Mouse (Mus musculus): ENCODE measurements around the gene Cdc42ep2. TPM values are rescaled to one million over a fixed set of nuclear protein-coding genes. Genes with fewer than 3 reads are reported as not detected.

Gene Cdc42ep2
- total RNA-seq, 1 experiment: 0.76 TPM

DNA sequence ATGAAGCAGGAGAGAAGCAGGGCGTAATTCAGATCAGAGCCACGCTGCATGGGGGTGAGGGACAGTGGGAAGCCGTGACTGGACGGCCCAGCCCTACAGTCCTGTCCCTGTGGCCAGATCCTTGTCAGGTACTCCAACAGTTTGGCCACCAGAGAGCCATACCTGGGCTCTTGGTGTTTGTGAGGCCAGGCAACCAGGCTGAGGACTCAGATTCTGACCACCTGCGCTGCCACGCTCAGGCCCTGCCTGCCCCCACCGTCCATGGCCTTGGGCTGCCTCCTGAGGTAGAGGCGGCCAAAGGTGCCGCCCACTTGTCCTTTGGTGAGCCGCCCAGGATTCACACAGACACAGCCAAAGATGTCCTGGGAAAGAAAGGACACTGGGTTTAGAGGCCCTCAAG, 16.0 kb upstream of the Cdc42ep2 start:
- Histone ChIP-seq H3K4me3 (ENCODE audit: insufficient read depth in 1 of 2, low read depth in 1 of 2, low read length in 2 of 2, poor library complexity in 1 of 2, severe bottlenecking in 1 of 2) (no peak overlapping the region), H3K36me3 (ENCODE audit: control insufficient read depth, insufficient read depth, low read length, poor library complexity, severe bottlenecking) (peaks cover 58% of the 10 kb centered on the region), H3K9ac (ENCODE audit: insufficient read depth, low read depth, low read length, poor library complexity, severe bottlenecking) (no peak overlapping the region), H3K4me1 (ENCODE audit: control insufficient read depth in 2 of 2, insufficient read depth in 2 of 2, low read length in 2 of 2, poor library complexity in 1 of 2) (peaks cover 1 to 6% of the 10 kb centered on the region in 2 experiments; a peak in 2 of 4 replicates), H3K9me3 (ENCODE audit: control insufficient read depth, insufficient read depth, low read depth, low read length) (no peaks in the 10 kb centered on the region), H3K27ac (ENCODE audit: insufficient read depth, low read depth, low read length, poor library complexity, severe bottlenecking) (no peak overlapping the region)
- no peak for TF ChIP-seq CHD2 (IDR thresholded peaks at IDR 0.05; ENCODE audit: low read depth, low read length)
- no peak for TF ChIP-seq ZC3H11A (IDR thresholded peaks at IDR 0.05; ENCODE audit: borderline replicate concordance, low read depth, low read length)
- no peak for TF ChIP-seq ZNF384 (IDR thresholded peaks at IDR 0.05; ENCODE audit: low read depth, low read length)
- TF ChIP-seq HCFC1 (IDR thresholded peaks at IDR 0.05; ENCODE audit: borderline replicate concordance, insufficient read depth, low read length): no peak
- no peak for TF ChIP-seq MAFK (IDR thresholded peaks at IDR 0.05; ENCODE audit: insufficient read depth, low read depth, low read length)
- DNase-seq (ENCODE audit: low read depth, low spot score): no peak
- in situ Hi-C loops (cut with MboI; ENCODE audit: low sequenced_read_pairs in 2 of 2, unreplicated experiment in 2 of 2): no loop called here

DNA sequence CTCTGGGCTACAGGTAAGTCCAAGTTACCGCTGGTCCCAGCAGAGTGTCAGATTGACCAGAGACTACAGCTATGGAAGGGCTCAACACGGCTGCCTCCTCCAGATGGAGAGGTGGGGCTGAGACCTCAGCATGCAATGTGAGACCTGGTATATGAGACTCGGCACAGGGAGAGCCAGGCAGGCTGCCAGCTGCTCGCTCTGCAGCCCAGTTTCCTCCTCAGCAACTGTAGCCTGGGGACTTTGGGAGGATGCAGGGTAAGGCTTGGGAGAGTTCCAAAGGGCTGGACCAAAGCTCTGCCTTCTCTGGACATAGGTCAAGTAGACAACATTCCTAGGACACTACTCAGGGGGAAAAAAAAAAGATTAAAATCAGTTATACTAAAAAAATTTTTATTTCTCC, 15.6 kb upstream of the Cdc42ep2 start:
- Histone ChIP-seq H3K36me3 (ENCODE audit: control insufficient read depth, insufficient read depth, low read length, poor library complexity, severe bottlenecking) (peaks cover 53% of the 10 kb centered on the region), H3K4me3 (ENCODE audit: insufficient read depth in 1 of 2, low read depth in 1 of 2, low read length in 2 of 2, poor library complexity in 1 of 2, severe bottlenecking in 1 of 2) (no peak overlapping the region), H3K27ac (ENCODE audit: insufficient read depth, low read depth, low read length, poor library complexity, severe bottlenecking) (no peak overlapping the region), H3K9me3 (ENCODE audit: control insufficient read depth, insufficient read depth, low read depth, low read length) (no peaks in the 10 kb centered on the region), H3K4me1 (ENCODE audit: control insufficient read depth in 2 of 2, insufficient read depth in 2 of 2, low read length in 2 of 2, poor library complexity in 1 of 2) (peaks cover 1 to 3% of the 10 kb centered on the region in 2 experiments; a peak in 2 of 4 replicates), H3K9ac (ENCODE audit: insufficient read depth, low read depth, low read length, poor library complexity, severe bottlenecking) (no peak overlapping the region)
- no peak for DNase-seq (ENCODE audit: low read depth, low spot score)
- TF ChIP-seq ZC3H11A (IDR thresholded peaks at IDR 0.05; ENCODE audit: borderline replicate concordance, low read depth, low read length) (no peak), HCFC1 (IDR thresholded peaks at IDR 0.05; ENCODE audit: borderline replicate concordance, insufficient read depth, low read length) (no peak), CHD2 (IDR thresholded peaks at IDR 0.05; ENCODE audit: low read depth, low read length) (no peak), MAFK (IDR thresholded peaks at IDR 0.05; ENCODE audit: insufficient read depth, low read depth, low read length) (no peak), ZNF384 (IDR thresholded peaks at IDR 0.05; ENCODE audit: low read depth, low read length) (no peak)
- in situ Hi-C loops (cut with MboI; ENCODE audit: low sequenced_read_pairs in 2 of 2, unreplicated experiment in 2 of 2): no loop called here

DNA sequence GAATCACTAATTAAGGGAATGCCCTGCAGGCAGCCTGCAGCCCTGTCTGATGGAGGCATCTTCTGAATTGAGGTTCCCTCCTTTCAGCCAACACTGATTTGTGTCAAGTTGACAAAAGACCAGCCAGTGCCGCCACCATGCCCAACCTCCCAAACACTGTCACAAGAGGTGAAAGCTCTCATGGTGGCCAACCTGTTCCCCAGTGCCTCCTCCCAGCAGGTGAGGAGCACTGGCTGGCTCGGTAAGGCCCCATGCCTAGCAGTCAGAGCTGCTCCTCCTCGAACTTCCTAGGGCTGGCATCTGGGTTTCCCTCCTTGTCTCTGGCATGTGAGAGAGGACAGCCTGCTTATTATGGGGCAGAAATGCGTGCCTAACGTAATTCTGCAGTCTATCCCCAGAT, 15.1 kb upstream of the Cdc42ep2 start:
- Histone ChIP-seq H3K4me3 (ENCODE audit: insufficient read depth in 1 of 2, low read depth in 1 of 2, low read length in 2 of 2, poor library complexity in 1 of 2, severe bottlenecking in 1 of 2) (no peak overlapping the region), H3K4me1 (ENCODE audit: control insufficient read depth in 2 of 2, insufficient read depth in 2 of 2, low read length in 2 of 2, poor library complexity in 1 of 2) (peaks cover 0 to 1% of the 10 kb centered on the region in 2 experiments; a peak in 1 of 4 replicates), H3K9ac (ENCODE audit: insufficient read depth, low read depth, low read length, poor library complexity, severe bottlenecking) (no peak overlapping the region), H3K27ac (ENCODE audit: insufficient read depth, low read depth, low read length, poor library complexity, severe bottlenecking) (no peak overlapping the region), H3K36me3 (ENCODE audit: control insufficient read depth, insufficient read depth, low read length, poor library complexity, severe bottlenecking) (peaks cover 49% of the 10 kb centered on the region), H3K9me3 (ENCODE audit: control insufficient read depth, insufficient read depth, low read depth, low read length) (no peaks in the 10 kb centered on the region)
- no peak for DNase-seq (ENCODE audit: low read depth, low spot score)
- TF ChIP-seq MAFK (IDR thresholded peaks at IDR 0.05; ENCODE audit: insufficient read depth, low read depth, low read length) (no peak), ZNF384 (IDR thresholded peaks at IDR 0.05; ENCODE audit: low read depth, low read length) (no peak), HCFC1 (IDR thresholded peaks at IDR 0.05; ENCODE audit: borderline replicate concordance, insufficient read depth, low read length) (no peak), ZC3H11A (IDR thresholded peaks at IDR 0.05; ENCODE audit: borderline replicate concordance, low read depth, low read length) (no peak), CHD2 (IDR thresholded peaks at IDR 0.05; ENCODE audit: low read depth, low read length) (no peak)
- in situ Hi-C loops (cut with MboI; ENCODE audit: low sequenced_read_pairs in 2 of 2, unreplicated experiment in 2 of 2): no loop called here

DNA sequence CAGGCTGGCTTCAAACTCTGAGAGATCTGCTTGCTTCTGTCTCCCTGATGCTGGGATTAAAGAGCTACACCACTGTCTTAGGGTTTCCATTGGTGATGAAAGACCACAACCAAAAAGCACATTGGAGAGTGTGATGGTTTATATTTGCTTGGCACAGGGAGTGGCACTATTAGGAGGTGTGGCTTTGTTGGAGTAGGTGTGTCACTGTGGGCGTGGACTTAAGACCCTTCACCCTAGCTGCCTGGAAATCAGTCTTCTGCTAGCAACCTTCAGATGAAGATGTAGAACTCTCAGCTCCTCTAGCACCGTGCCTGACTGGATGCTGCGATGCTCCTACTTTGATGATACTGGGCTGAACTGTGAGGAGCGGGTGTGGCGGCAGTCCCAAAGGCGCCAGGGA, 13.9 kb upstream of the Cdc42ep2 start:
- H3K9ac ChIP-seq (ENCODE audit: insufficient read depth, low read depth, low read length, poor library complexity, severe bottlenecking): no peak overlapping the region
- H3K4me1 ChIP-seq (ENCODE audit: control insufficient read depth in 2 of 2, insufficient read depth in 2 of 2, low read length in 2 of 2, poor library complexity in 1 of 2): peaks cover 0 to 1% of the 10 kb centered on the region in 2 experiments; a peak in 1 of 4 replicates
- in situ Hi-C loops (cut with MboI; ENCODE audit: low sequenced_read_pairs in 2 of 2, unreplicated experiment in 2 of 2): no loop called here
- H3K27ac ChIP-seq (ENCODE audit: insufficient read depth, low read depth, low read length, poor library complexity, severe bottlenecking): no peak overlapping the region
- H3K36me3 ChIP-seq (ENCODE audit: control insufficient read depth, insufficient read depth, low read length, poor library complexity, severe bottlenecking): peaks cover 38% of the 10 kb centered on the region
- no peak overlapping the region for H3K4me3 ChIP-seq (ENCODE audit: insufficient read depth in 1 of 2, low read depth in 1 of 2, low read length in 2 of 2, poor library complexity in 1 of 2, severe bottlenecking in 1 of 2)
- H3K9me3 ChIP-seq (ENCODE audit: control insufficient read depth, insufficient read depth, low read depth, low read length): no peaks in the 10 kb centered on the region
- TF ChIP-seq ZC3H11A (IDR thresholded peaks at IDR 0.05; ENCODE audit: borderline replicate concordance, low read depth, low read length) (no peak), ZNF384 (IDR thresholded peaks at IDR 0.05; ENCODE audit: low read depth, low read length) (no peak), MAFK (IDR thresholded peaks at IDR 0.05; ENCODE audit: insufficient read depth, low read depth, low read length) (no peak), CHD2 (IDR thresholded peaks at IDR 0.05; ENCODE audit: low read depth, low read length) (no peak), HCFC1 (IDR thresholded peaks at IDR 0.05; ENCODE audit: borderline replicate concordance, insufficient read depth, low read length) (no peak)
- no peak for DNase-seq (ENCODE audit: low read depth, low spot score)
